Mouse (Mus musculus) right cerebral cortex, postnatal 4 days (tissue): Measurements from ENCODE around the gene Nop9.

ENCODE experiments used
- DNase-seq: peaks from one replicate; pipeline ENCODE4 v3.0.0-alpha.2; 2022

The Nop9 gene

GRCm38 (mm10) chr14:55777806-55778205 lies 32.3 kb downstream of the Nop9 start:
- no peak for DNase-seq

- no peak for DNase-seq
These were observed 33.2 kb downstream of the Nop9 start for GRCm38 (mm10) chr14:55778686-55779085.

GRCm38 (mm10) chr14:55779656-55780055 lies 34.2 kb downstream of the Nop9 start:
- no peak for DNase-seq

GRCm38 (mm10) chr14:55780736-55781135 lies 35.2 kb downstream of the Nop9 start:
- no peak for DNase-seq

- no peak for DNase-seq
These were observed 35.8 kb downstream of the Nop9 start for GRCm38 (mm10) chr14:55781310-55781709.

- no peak for DNase-seq
These were observed 37.0 kb downstream of the Nop9 start for GRCm38 (mm10) chr14:55782361-55782960.

- DNase-seq, result no peak
These were observed 37.9 kb downstream of the Nop9 start for GRCm38 (mm10) chr14:55783171-55783957.

GRCm38 (mm10) chr14:55783958-55784235 lies 38.4 kb downstream of the Nop9 start, which contains the start of gene Adcy4:
TSS of gene Adcy4 (minus strand) at chr14:55784095.
- no peak for DNase-seq

GRCm38 (mm10) chr14:55785195-55785594 lies 39.7 kb downstream of the Nop9 start:
- no peak for DNase-seq

- DNase-seq, result no peak
These were observed 42.2 kb downstream of the Nop9 start for GRCm38 (mm10) chr14:55787731-55788130.

- DNase-seq, result no peak
These were observed 43.0 kb downstream of the Nop9 start, which contains the start of gene Ripk3 for GRCm38 (mm10) chr14:55788256-55789050. TSS of gene Ripk3 (minus strand) at chr14:55788865.

- DNase-seq, result no peak
These were observed 48.0 kb downstream of the Nop9 start for GRCm38 (mm10) chr14:55793461-55793860.

- no peak for DNase-seq
These were observed 48.5 kb downstream of the Nop9 start for GRCm38 (mm10) chr14:55793946-55794345.

GRCm38 (mm10) chr14:55795380-55796163 lies 50.1 kb downstream of the Nop9 start:
- no peak for DNase-seq
